Mouse (Mus musculus) bone marrow macrophage, adult 2 months (primary cell): ENCODE data around the gene Hist1h2bl. TPM values are rescaled to one million over a fixed set of nuclear protein-coding genes. Genes with fewer than 3 reads are reported as not detected.
A peak's percentile ranks its signal among the peaks of the same experiment; 100 is the strongest.

Experiments
- H3K27ac ChIP-seq: 2 replicates; pipeline ENCODE4 v1.5.1; 2012; ENCODE audit warnings: low read depth, low read length; ENCODE audit not compliant: insufficient read depth
- H3K4me1 ChIP-seq: 2 replicates; pipeline ENCODE4 v1.6.1; 2012; ENCODE audit warnings: low read length; ENCODE audit not compliant: control insufficient read depth, insufficient read depth
- H3K4me3 ChIP-seq: 2 replicates; pipeline ENCODE4 v1.5.1; 2012; ENCODE audit warnings: mild to moderate bottlenecking, low read length, moderate library complexity; ENCODE audit not compliant: insufficient read depth
- CTCF ChIP-seq: IDR thresholded peaks from 2 replicates; pipeline ENCODE4 v1.5.1; 2012; ENCODE audit warnings: low read depth, mild to moderate bottlenecking, low read length, moderate library complexity
- POLR2A ChIP-seq: IDR thresholded peaks from 2 replicates; pipeline ENCODE4 v1.6.1; 2012; ENCODE audit warnings: mild to moderate bottlenecking, low read depth, low read length, borderline replicate concordance
- polyA plus RNA-seq: library from polyadenylated mRNA; stranded (reverse); fragments of >200 nt; gene quantifications from 2 replicates; pipeline ENCODE4 v1.2.4, GENCODE M21; 2012; ENCODE audit not compliant: missing spikeins, insufficient read depth, insufficient read length

Gene Hist1h2bl
- polyA plus RNA-seq, 1 experiment, result not detected

GRCm38 (mm10) chr13:21721757-21722372 lies 5.9 kb upstream of the Hist1h2bl start, which contains the start of gene Hist1h2bm:
TSS of gene Hist1h2bm (plus strand) at chr13:21722044.
- Histone ChIP-seq H3K27ac (peak within 1 kb of the TSS; percentile 91), H3K4me1 (peaks cover 20% of the 10 kb centered on the region), H3K4me3 (peak within 1 kb of the TSS; percentile 49)
- TF ChIP-seq POLR2A, result peak; percentile 35; the same call in 1 of the 2 replicates

DNA sequence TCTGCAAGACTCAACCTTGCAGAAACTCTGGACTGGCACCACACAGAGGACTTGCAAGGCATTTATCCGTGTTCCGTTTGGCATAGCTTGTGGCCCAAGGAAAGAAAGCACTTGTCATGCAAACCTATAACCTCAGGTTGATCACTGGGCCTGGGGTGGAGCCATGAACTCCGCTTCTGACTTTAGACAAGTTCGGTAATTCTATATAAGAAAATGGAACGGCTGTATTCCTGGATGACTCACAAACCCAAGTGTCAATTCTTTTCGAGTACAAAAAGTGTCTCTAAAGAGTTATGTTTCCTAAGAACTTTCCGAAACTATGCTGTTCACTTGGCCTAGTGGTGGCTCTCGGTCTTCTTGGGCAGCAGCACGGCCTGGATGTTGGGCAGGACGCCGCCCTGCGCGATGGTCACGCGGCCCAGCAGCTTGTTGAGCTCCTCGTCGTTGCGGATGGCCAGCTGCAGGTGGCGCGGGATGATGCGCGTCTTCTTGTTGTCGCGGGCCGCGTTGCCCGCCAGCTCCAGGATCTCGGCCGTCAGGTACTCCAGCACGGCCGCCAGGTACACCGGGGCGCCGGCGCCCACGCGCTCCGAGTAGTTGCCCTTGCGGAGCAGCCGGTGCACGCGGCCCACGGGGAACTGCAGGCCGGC lies 5.3 kb upstream of the Hist1h2bl start:
- Histone ChIP-seq H3K27ac (peak overlapping the region; percentile 91), H3K4me3 (peak overlapping the region; percentile 44), H3K4me1 (peaks cover 18% of the 10 kb centered on the region)

DNA sequence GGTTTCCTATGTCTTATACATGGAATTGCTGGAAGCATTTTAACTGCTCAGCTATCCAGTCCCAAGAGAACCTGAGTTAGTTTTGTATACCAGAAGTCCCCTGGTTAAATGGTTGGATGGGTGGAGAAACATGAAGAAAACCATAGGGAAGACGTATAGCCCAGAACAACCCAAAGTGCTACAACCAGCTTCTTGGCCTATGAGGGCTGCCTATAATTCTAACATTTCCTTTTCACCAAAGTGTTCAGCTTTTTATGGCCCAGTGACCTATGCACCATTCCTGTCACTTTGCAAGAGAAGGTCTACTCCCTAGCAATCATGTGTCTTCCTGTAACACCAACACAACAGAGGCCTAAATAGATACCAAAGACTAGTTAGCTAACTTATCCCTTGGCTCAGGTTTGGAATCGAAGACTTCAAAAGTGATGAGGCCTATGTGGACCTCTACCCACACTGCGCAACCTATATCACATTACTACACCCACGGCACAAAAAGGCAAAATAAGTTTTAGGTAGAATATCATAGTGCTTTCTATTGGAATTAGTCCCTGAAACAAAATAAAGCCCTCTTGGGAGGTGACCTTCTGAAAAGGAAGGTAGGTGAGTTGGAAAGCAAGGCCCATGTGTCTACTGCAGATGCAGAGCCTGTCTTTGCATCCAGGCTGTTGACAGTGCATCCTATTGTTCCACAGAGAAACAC lies 2.6 kb upstream of the Hist1h2bl start:
- H3K4me3 ChIP-seq, result peak overlapping the region; percentile 31
- peak overlapping the region; percentile 90 for H3K27ac ChIP-seq
- TF ChIP-seq POLR2A (no peak), CTCF (no peak)
- H3K4me1 ChIP-seq, result peaks cover 16% of the 10 kb centered on the region

- H3K4me1 ChIP-seq, result peaks cover 15% of the 10 kb centered on the region
These were observed 1.7 kb upstream of the Hist1h2bl start, which contains the start of gene Hist1h3h for GRCm38 (mm10) chr13:21717397-21718357. TSS of gene Hist1h3h (plus strand) at chr13:21717659.

GRCm38 (mm10) chr13:21716540-21717391 lies 823 bp upstream of the Hist1h2bl start:
- Histone ChIP-seq H3K4me1 (peaks cover 13% of the 10 kb centered on the region), H3K27ac (peak overlapping the region; percentile 88), H3K4me3 (peak overlapping the region; percentile 62)

More at GRCm38 (mm10) chr13:21717397-21718357, 1.7 kb upstream of the Hist1h2bl start, which contains the start of gene Hist1h3h:
- peak within 1 kb of the TSS; percentile 64 for H3K4me3 ChIP-seq
- peak within 1 kb of the TSS; percentile 90 for H3K27ac ChIP-seq

- no peak for TF ChIP-seq CTCF
- TF ChIP-seq POLR2A, result no peak
- peaks cover 11% of the 10 kb centered on the region for H3K4me1 ChIP-seq
These were observed 646 bp downstream of the Hist1h2bl start for GRCm38 (mm10) chr13:21715131-21715863.

DNA sequence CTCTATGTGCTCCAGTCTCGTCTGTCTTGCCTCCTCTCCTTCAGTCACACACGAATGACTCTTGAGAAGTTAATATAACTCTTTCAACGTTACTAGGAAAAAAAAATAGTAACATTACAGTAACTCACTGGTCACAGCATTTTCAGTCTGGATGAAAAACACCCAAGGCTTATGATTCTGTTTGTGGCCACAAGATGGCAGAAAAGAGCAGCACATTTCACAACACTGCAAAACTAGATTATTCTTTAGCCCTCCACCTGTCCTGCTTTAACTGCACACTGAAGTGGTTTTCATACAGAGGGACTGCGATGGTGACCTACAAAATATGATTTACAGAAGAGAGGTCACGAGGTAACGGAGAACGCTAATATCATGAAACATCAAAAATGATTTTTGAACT lies 1.2 kb downstream of the Hist1h2bl start:
- H3K27ac ChIP-seq, result no peak overlapping the region
- H3K4me3 ChIP-seq, result peak overlapping the region; percentile 52
- no peak for TF ChIP-seq CTCF
- TF ChIP-seq POLR2A, result no peak
- peaks cover 6% of the 10 kb centered on the region; the same call in 1 of the 2 replicates for H3K4me1 ChIP-seq

More at GRCm38 (mm10) chr13:21715131-21715863, 646 bp downstream of the Hist1h2bl start:
- peak overlapping the region; percentile 68 for H3K27ac ChIP-seq
- peak overlapping the region; percentile 52 for H3K4me3 ChIP-seq

- Histone ChIP-seq H3K4me3 (peak overlapping the region; percentile 70), H3K27ac (no peak overlapping the region), H3K4me1 (no peaks in the 10 kb centered on the region)
- TF ChIP-seq CTCF (no peak), POLR2A (no peak)
These were observed 4.2 kb downstream of the Hist1h2bl start for GRCm38 (mm10) chr13:21711698-21712097.
